Mouse (Mus musculus): ENCODE measurements around the gene Rtl6.

GRCm38 (mm10) chr15:84566568-84567110 lies 9.0 kb upstream of the Rtl6 start:
- TF ChIP-seq POLR2AphosphoS2 (IDR thresholded peaks at IDR 0.05; ENCODE audit: low read length): no peak
- no peak for TF ChIP-seq CTCF (IDR thresholded peaks at IDR 0.05 in 2 of 3, conservative IDR thresholded peaks at IDR 0.05 in 1 of 3; ENCODE audit: control insufficient read depth in 1 of 3, insufficient read depth in 1 of 3, low read depth in 2 of 3, low read length in 3 of 3, poor library complexity in 1 of 3, severe bottlenecking in 1 of 3)
- no peak for TF ChIP-seq ZMIZ1 (IDR thresholded peaks at IDR 0.05; ENCODE audit: low read depth, low read length)
- no peak for TF ChIP-seq EP300 (IDR thresholded peaks at IDR 0.05; ENCODE audit: low read depth in 1 of 2, low read length in 2 of 2)
- TF ChIP-seq MXI1 (IDR thresholded peaks at IDR 0.05; ENCODE audit: low read depth, low read length): no peak
- TF ChIP-seq ELF1 (IDR thresholded peaks at IDR 0.05; ENCODE audit: low read depth, low read length): no peak
- no peak for TF ChIP-seq MAX (IDR thresholded peaks at IDR 0.05; ENCODE audit: low read length)
- TF ChIP-seq GABPA (IDR thresholded peaks at IDR 0.05; ENCODE audit: low read depth, low read length): no peak
- TF ChIP-seq TCF12 (IDR thresholded peaks at IDR 0.05; ENCODE audit: low read depth, low read length): no peak
- TF ChIP-seq KAT2A (conservative IDR thresholded peaks at IDR 0.05; ENCODE audit: low read depth, low read length): no peak
- no peak for TF ChIP-seq ZKSCAN1 (IDR thresholded peaks at IDR 0.05; ENCODE audit: low read depth, low read length)
- TF ChIP-seq CHD2 (IDR thresholded peaks at IDR 0.05; ENCODE audit: low read length): no peak
